Mouse (Mus musculus): ENCODE data around the gene Ihh.

- TF ChIP-seq GATA1 (IDR thresholded peaks at IDR 0.05; ENCODE audit: borderline replicate concordance, low read length) = no peak
- TF ChIP-seq FLI1 (IDR thresholded peaks at IDR 0.05; ENCODE audit: low read length) = no peak
These were observed at the start of gene Ihh for GRCm38 (mm10) chr1:74951556-74952210.
